Mouse (Mus musculus) myocyte (in vitro differentiated cells): ENCODE results near the gene Ntng1. TPM values are rescaled to one million over a fixed set of nuclear protein-coding genes. Genes with fewer than 3 reads are reported as not detected.
A peak's percentile ranks its signal among the peaks of the same experiment; 100 is the strongest.
"Not testable (repeated sequence)": the region's sequence is repeated elsewhere in the genome, so short reads cannot be mapped to it uniquely, and the experiment has no call there.

Experiments used
- H3K27me3 ChIP-seq: one replicate; pipeline ENCODE4 v1.6.1; 2011; ENCODE audit not compliant: control insufficient read depth, insufficient read depth, insufficient read length
- H3K36me3 ChIP-seq: one replicate; pipeline ENCODE4 v1.6.1; 2011; ENCODE audit not compliant: control insufficient read depth, insufficient read depth
- H3K4me2 ChIP-seq: one replicate; pipeline ENCODE4 v1.6.1; 2011; ENCODE audit warnings: low read depth, control low read depth
- H3K4me3 ChIP-seq: one replicate; pipeline ENCODE4 v1.5.1; 2011; ENCODE audit warnings: mild to moderate bottlenecking, control low read depth, moderate library complexity
- H3K79me2 ChIP-seq: one replicate; pipeline ENCODE4 v1.6.1; 2011; ENCODE audit not compliant: control insufficient read depth, insufficient read depth
- H3ac ChIP-seq: one replicate; pipeline ENCODE4 v1.6.1; 2011; ENCODE audit not compliant: control insufficient read depth, insufficient read length
- CEBPB ChIP-seq: IDR thresholded peaks from 2 replicates; pipeline ENCODE4 v1.6.1; 2011; ENCODE audit warnings: mild to moderate bottlenecking, moderate library complexity; ENCODE audit not compliant: poor library complexity, insufficient read depth, severe bottlenecking
- E2F4 ChIP-seq: IDR thresholded peaks from one replicate; pipeline ENCODE4 v1.6.1; 2011; ENCODE audit warnings: mild to moderate bottlenecking, control low read depth, moderate library complexity; ENCODE audit not compliant: insufficient read depth
- MAX ChIP-seq: IDR thresholded peaks from one replicate; pipeline ENCODE4 v1.6.1; 2011; ENCODE audit warnings: low read depth, mild to moderate bottlenecking, control low read depth
- MYOD1 ChIP-seq, 3 experiments: IDR thresholded peaks; one replicate each; pipeline ENCODE4 v1.6.1; 2011; ENCODE audit warnings: control low read depth in 2 of 3, low read depth in 2 of 3, mild to moderate bottlenecking in 2 of 3, moderate library complexity in 1 of 3; ENCODE audit not compliant: insufficient read length in 2 of 3, control insufficient read depth in 1 of 3
- MYOG ChIP-seq, 3 experiments: IDR thresholded peaks; one replicate each; pipeline ENCODE4 v1.6.1; 2011; ENCODE audit warnings: control low read depth in 2 of 3, low read depth in 2 of 3, mild to moderate bottlenecking in 2 of 3; ENCODE audit not compliant: insufficient read length in 2 of 3, control insufficient read depth in 1 of 3, insufficient read depth in 1 of 3
- POLR2A ChIP-seq: IDR thresholded peaks from one replicate; pipeline ENCODE4 v1.6.1; 2011; ENCODE audit warnings: low read depth, mild to moderate bottlenecking, control low read depth, moderate library complexity; ENCODE audit not compliant: insufficient read length
- POLR2AphosphoS2 ChIP-seq: IDR thresholded peaks from one replicate; pipeline ENCODE4 v1.6.1; 2011; ENCODE audit warnings: low read depth, control low read depth; ENCODE audit not compliant: insufficient read length
- REST ChIP-seq: IDR thresholded peaks from one replicate; pipeline ENCODE4 v1.6.1; 2011; ENCODE audit warnings: mild to moderate bottlenecking, control low read depth, moderate library complexity; ENCODE audit not compliant: insufficient read depth, insufficient read length
- SRF ChIP-seq: IDR thresholded peaks from one replicate; pipeline ENCODE4 v1.6.1; 2011; ENCODE audit warnings: low read depth; ENCODE audit not compliant: control insufficient read depth, insufficient read length
- TCF12 ChIP-seq: IDR thresholded peaks from one replicate; pipeline ENCODE4 v1.6.1; 2011; ENCODE audit warnings: mild to moderate bottlenecking, control low read depth; ENCODE audit not compliant: poor library complexity, insufficient read depth, severe bottlenecking
- TCF3 ChIP-seq: IDR thresholded peaks from one replicate; pipeline ENCODE4 v1.6.1; 2011; ENCODE audit warnings: low read depth, control low read depth; ENCODE audit not compliant: insufficient read length
- USF1 ChIP-seq: IDR thresholded peaks from one replicate; pipeline ENCODE4 v1.6.1; 2011; ENCODE audit warnings: low read depth, mild to moderate bottlenecking, control low read depth, moderate library complexity
- polyA plus RNA-seq: library from polyadenylated mRNA; unstranded; fragments of >200 nt; fragmentation: generic; extraction: Trizol; gene quantifications from one replicate; pipeline ENCODE4 v1.2.1, GENCODE M21; 2012; ENCODE audit warnings: missing spikeins

The Ntng1 gene
- polyA plus RNA-seq, 1 experiment = 0.01 TPM

- Histone ChIP-seq H3K36me3 (no peaks in the 10 kb centered on the region), H3ac (no peak overlapping the region), H3K27me3 (no peaks in the 10 kb centered on the region), H3K79me2 (no peaks in the 10 kb centered on the region), H3K4me3 (no peak overlapping the region), H3K4me2 (peak overlapping the region; percentile 40)
- TF ChIP-seq TCF3 (no peak), USF1 (no peak), POLR2A (no peak), MAX (no peak), CEBPB (no peak), SRF (no peak), MYOD1 (IDR thresholded peaks at IDR 0.05; ENCODE audit: control insufficient read depth in 1 of 3, insufficient read length in 2 of 3, low read depth in 2 of 3) (no peak), MYOG (IDR thresholded peaks at IDR 0.05; ENCODE audit: control insufficient read depth in 1 of 3, insufficient read depth in 1 of 3, insufficient read length in 2 of 3, low read depth in 2 of 3) (no peak), TCF12 (no peak), E2F4 (no peak), POLR2AphosphoS2 (no peak), REST (no peak)
These were observed 378.2 kb downstream of the Ntng1 start for GRCm38 (mm10) chr3:109765608-109766007.

- Histone ChIP-seq H3K4me3 (no peak overlapping the region), H3K36me3 (no peaks in the 10 kb centered on the region), H3K79me2 (no peaks in the 10 kb centered on the region), H3K27me3 (no peaks in the 10 kb centered on the region), H3ac (no peak overlapping the region), H3K4me2 (peak overlapping the region; percentile 40)
- TF ChIP-seq TCF12 (peak; percentile 9), CEBPB (no peak), TCF3 (no peak), MYOD1 (IDR thresholded peaks at IDR 0.05; ENCODE audit: control insufficient read depth in 1 of 3, insufficient read length in 2 of 3, low read depth in 2 of 3) (peak in 1 of 3 experiments; percentile 18)
These were observed 378.7 kb downstream of the Ntng1 start for GRCm38 (mm10) chr3:109765141-109765540.

GRCm38 (mm10) chr3:109756426-109756825, 387.4 kb downstream of the Ntng1 start:
- no peaks in the 10 kb centered on the region for H3K79me2 ChIP-seq
- H3K4me2 ChIP-seq = no peak overlapping the region
- no peak overlapping the region for H3K4me3 ChIP-seq
- H3ac ChIP-seq = no peak overlapping the region
- TF ChIP-seq POLR2AphosphoS2 (no peak), TCF12 (no peak), MYOG (IDR thresholded peaks at IDR 0.05; ENCODE audit: control insufficient read depth in 1 of 3, insufficient read depth in 1 of 3, insufficient read length in 2 of 3, low read depth in 2 of 3) (no peak), CEBPB (no peak), USF1 (no peak), REST (no peak), MYOD1 (IDR thresholded peaks at IDR 0.05; ENCODE audit: control insufficient read depth in 1 of 3, insufficient read length in 2 of 3, low read depth in 2 of 3) (no peak), POLR2A (no peak), SRF (no peak), TCF3 (no peak), E2F4 (no peak), MAX (no peak)
- no peaks in the 10 kb centered on the region for H3K36me3 ChIP-seq
- no peaks in the 10 kb centered on the region for H3K27me3 ChIP-seq

- not testable (repeated sequence) for H3K79me2 ChIP-seq, H3K4me3 ChIP-seq, H3K4me2 ChIP-seq, H3K27me3 ChIP-seq, H3ac ChIP-seq, H3K36me3 ChIP-seq
These were observed 396.2 kb downstream of the Ntng1 start for GRCm38 (mm10) chr3:109747593-109747992.

- Histone ChIP-seq H3ac (no peak overlapping the region), H3K36me3 (no peaks in the 10 kb centered on the region), H3K4me3 (no peak overlapping the region), H3K27me3 (no peaks in the 10 kb centered on the region), H3K79me2 (no peaks in the 10 kb centered on the region), H3K4me2 (no peak overlapping the region)
- TF ChIP-seq POLR2AphosphoS2 = no peak
- TF ChIP-seq USF1 = no peak
- no peak for TF ChIP-seq MAX
- no peak for TF ChIP-seq TCF3
- TF ChIP-seq E2F4 = no peak
- TF ChIP-seq CEBPB = no peak
- no peak for TF ChIP-seq TCF12
- no peak for TF ChIP-seq MYOG (IDR thresholded peaks at IDR 0.05; ENCODE audit: control insufficient read depth in 1 of 3, insufficient read depth in 1 of 3, insufficient read length in 2 of 3, low read depth in 2 of 3)
- TF ChIP-seq SRF = no peak
- TF ChIP-seq MYOD1 (IDR thresholded peaks at IDR 0.05; ENCODE audit: control insufficient read depth in 1 of 3, insufficient read length in 2 of 3, low read depth in 2 of 3) = no peak
- no peak for TF ChIP-seq REST
- no peak for TF ChIP-seq POLR2A
These were observed 403.2 kb downstream of the Ntng1 start for GRCm38 (mm10) chr3:109740466-109741102.
